Mouse (Mus musculus) adrenal gland, postnatal 4 days (tissue): ENCODE results near the gene Prr15l. TPM values are rescaled to one million over a fixed set of nuclear protein-coding genes. Genes with fewer than 3 reads are reported as not detected.
A peak's percentile ranks its signal among the peaks of the same experiment; 100 is the strongest.

Experiments used
- DNase-seq, 2 experiments: peaks; one replicate each; pipeline ENCODE4 v3.0.0; 2021 to 2022; ENCODE audit warnings: low spot score in 2 of 2, mixed read lengths in 2 of 2
- long read RNA-seq, 2 experiments: library from polyadenylated mRNA; stranded (forward); transcript quantifications; one replicate each; pipeline ENCODE4 v2.0.0; 2021
- total RNA-seq, 2 experiments: library from RNA; stranded (reverse); gene quantifications; 2 replicates each; pipeline ENCODE4 v1.2.3; 2021

Gene Prr15l
- total RNA-seq = 1 to 10 TPM in 1 of 2 experiments, under 1 TPM in 1; 0.28 to 7.8 TPM
- long read RNA-seq, experiment 1 = 0 reads
- long read RNA-seq, experiment 2, partial matches to known transcripts = 1 of 8 reads
- long read RNA-seq, experiment 2, other reads (novel, unspliced or antisense) = 0 of 8 reads

DNA sequence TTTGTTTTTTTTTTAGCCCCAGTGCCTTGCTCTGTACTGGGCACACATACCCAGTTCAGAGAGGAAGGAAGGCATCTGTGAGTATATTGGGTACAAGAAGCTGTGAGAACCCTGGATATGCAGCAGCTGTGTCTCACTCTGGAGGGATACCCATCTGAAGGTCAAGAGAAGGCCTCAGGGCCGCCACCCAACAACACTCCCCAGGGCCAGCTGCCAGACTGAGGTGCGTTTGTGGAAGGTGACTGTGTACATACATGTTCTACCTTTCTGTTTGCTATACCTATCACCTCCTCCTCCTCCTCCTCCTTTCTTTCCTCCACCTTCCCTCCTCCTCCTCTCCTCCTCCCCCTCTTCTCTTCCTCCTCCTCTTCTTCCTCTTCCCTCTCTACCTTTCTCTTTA lies at the start of gene Prr15l:
Gene Prr15l (plus strand): TSS at position 17 of the 400 bp plus-strand sequence.
- no peak for DNase-seq

DNA sequence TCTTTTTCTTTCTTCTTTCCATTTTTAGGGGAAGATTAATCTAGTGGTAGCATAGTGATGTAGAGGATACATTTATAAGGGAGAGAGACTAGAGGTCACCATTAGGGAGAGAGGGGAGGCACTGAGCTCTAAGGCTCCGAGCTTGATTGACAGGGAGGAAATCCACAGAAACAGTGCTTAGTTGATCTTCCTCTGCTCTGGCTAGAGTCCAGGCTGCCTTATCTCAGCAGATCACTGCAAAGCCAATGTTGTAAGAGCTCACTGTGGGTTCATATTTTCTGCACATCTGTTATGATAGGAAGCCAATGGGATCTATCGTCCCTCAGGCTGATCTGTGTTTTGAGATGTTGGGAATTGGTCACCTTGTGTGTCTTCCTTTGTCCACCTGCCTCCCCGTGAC lies 49.2 kb upstream of the Prr15l start:
- no peak for DNase-seq

DNA sequence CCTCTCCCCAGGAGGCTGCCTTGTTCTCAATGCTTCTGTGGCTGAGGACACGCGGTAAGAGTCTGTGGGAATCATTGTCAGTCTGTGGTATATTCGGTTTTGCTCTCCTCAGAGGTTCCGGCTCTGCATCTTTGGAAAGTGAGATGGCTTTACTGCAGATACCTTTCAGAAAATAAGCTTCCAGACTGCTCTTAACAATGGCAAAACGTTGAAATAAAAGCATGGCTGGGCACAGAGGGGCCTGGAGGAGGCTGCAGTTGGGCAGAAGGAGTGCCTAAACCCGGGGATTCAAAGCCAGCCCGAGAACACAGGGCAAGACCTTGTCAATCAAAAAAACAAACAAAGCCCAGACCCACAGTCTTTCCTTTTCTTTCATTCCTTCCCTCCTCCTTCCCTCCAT lies 48.5 kb upstream of the Prr15l start:
- no peak for DNase-seq

GRCm38 (mm10) chr11:96880296-96880695 lies 47.6 kb upstream of the Prr15l start:
- DNase-seq = no peak

GRCm38 (mm10) chr11:96885901-96886340 lies 42.0 kb upstream of the Prr15l start:
- no peak for DNase-seq

DNA sequence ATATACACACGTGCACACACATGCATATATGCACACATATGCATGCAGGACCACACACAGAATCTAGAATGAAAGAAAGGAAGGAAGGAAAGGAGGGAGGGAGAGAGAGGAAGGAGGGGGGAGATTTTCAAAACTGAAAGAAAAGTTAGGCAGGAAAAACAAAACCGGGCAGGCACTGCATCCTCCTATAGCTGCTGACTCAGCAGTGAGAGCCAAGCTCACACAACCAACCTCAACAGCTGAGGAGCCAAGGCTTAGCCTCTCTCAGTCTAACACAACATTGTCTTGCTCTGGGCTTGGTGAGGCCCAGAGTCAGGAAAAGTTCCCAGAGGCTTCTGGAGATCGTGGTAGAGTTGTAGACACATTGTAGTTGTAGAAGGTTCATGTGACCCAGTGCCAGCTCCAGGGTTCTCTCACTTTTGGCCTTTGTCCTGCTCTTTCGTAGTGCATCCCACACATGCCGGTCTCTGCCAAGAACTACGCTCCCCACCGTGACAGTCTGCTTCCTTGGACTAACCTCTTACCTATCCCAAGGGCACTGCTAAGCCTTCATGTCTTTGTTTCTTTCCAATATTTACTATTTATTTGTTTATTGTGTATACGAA lies 40.9 kb upstream of the Prr15l start:
- no peak for DNase-seq

GRCm38 (mm10) chr11:96891784-96892527 lies 35.9 kb upstream of the Prr15l start:
- DNase-seq = no peak

DNA sequence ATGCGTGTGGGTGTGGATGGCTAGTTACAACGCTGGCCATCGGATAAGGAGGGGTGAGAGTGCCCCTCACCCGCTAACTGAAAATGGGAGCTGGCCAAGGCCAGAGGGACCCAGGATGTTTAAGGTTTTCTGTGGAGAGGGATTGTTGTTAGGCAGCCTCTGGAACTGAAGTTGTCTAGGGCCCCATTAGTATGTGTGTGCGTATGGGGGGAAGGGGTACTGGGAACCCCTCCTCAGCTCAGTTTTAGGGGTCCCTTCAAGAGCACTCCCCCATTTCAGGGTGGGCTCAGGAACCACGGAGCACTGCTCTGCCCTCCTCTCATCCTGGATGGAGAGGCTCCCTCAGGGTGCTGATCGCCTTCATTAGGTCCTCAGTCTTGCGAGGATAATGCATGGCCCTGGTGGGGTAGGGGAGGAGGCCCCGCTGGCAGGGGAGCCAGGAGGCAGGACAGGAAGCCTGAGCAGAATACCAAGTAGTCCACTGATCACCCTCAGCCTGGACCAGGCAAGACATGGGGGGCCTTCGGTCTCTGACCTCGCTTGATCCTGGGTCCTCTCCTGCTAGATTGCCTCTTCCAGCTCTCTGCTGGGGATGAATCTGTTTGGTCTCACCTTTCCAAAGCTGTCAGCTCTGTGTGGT lies 34.6 kb upstream of the Prr15l start:
- no peak for DNase-seq

DNA sequence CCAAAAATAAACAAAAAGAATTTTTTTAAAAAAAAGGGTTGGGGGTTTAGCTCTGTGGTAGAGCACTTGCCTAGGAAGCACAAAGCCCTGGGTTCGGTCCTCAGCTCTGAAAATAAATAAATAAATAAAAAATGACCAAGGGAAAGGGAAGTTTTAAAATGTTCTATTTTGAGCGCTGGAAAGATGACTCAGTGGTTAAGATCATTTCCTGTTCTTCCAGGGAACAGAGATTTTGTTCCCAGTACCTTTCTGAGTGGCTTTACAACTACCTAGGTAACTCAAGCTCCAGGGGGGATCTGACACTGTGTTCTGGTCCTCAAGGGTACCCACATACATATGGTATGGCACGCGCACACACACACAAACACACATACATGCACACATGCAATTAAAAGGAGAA lies 32.0 kb upstream of the Prr15l start:
- no peak for DNase-seq

GRCm38 (mm10) chr11:96899449-96900306 lies 28.2 kb upstream of the Prr15l start:
- no peak for DNase-seq

- no peak for DNase-seq
Measured at GRCm38 (mm10) chr11:96901332-96901731, 26.6 kb upstream of the Prr15l start.

DNA sequence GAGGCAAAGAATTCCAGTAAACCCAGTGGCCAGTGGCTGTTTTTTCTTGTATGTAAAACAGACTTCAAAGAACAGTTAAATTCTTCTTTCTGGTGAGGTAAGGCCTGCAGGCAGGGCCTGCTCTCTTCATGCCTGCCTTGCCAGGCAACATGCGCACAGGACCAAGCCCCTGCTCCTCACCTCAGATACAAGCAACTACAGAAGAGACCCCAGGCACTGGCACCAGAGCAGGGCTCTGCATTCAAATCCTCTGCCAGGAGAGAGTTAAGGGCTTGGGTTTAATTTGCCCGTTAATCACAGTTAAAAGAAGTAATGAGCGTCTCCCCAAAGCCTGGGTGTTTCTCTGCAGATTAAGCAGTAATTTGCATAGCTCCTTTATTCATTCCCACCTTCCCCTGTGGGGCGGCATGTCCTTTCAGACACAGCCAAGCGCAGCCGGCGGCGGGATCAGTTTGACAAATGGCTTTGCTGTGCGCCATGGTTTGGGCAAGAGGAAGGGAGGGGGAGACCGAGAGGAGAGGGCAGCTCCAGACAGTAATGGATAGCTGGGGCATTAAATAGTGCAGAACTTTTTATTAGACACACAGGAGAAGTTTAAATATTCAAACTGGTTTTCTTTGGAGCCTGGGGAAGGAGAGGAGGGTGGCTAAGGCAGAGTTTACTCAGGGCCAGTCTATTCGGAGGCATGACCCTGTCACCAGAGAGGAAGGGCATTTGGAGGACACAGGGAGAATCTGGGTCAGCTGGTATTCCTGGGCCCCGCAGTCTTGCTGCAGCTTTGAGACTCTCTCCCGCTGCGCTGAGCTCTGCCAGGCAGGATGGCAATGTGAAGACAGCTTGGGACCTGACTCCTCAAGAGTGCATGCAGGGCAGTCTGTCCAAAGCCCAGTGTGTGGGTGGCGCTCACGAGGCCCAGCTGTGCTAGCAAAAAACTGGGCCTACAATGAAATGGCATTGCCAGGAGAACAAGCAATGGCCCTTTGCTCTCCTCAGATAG lies 25.0 kb upstream of the Prr15l start:
- DNase-seq = no peak

DNA sequence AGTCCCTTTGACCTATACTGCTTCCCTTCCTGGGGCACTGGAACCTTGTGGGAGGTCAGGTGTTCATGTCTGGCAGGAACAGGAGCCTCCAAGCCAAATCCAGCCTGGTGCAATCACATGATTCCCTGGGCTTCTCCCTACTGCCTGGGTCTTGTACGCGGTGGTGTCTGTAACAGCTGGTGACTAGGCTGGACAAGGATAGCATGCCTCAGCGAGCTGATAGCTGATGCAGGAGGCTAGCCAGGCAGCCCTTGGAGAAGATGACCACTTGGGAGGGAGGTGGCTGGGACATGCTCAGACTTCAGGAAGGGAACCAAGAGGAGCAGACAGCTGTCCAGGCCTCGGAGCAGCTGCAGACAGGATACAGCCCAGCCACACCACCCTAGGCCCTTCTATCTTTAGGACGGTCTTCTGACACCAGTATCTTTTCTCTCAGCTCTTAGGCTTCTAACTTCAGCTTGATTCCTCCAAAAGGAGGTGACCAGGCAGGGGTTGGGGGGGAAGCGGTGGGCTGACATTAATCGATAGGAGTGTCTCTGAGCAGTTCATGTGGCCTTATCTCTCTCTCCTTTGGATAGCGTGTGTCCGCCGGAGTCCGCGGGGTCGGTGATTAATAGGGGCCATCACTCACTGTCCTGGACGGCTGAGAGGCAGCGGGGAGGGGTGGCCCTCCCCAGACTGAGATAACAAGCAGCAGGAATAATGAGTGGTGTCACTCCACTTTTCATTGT lies 21.3 kb upstream of the Prr15l start:
- DNase-seq = no peak

DNA sequence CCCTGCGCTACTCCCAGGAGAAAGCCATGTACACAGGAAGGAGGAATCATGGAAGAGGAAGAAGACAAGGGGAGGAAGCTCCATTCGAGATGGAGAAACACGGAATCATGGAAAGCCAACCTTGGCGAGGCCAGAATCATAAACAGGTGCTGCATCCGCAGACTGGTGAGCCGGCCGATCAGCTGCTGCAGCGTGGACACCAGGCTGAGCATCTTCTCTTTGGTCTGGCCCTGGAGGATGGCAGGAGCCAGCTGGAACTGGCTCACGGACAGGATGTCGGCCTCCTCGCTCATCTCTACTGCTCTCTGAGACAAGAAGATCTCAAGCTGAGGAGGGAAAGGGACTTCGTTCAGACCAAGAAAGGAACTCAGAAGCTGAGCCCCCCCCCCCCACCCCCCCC lies 19.3 kb upstream of the Prr15l start:
- no peak for DNase-seq

- peak; percentile 30 to 60 for DNase-seq
Measured at GRCm38 (mm10) chr11:96910003-96910402, 17.9 kb upstream of the Prr15l start.

DNA sequence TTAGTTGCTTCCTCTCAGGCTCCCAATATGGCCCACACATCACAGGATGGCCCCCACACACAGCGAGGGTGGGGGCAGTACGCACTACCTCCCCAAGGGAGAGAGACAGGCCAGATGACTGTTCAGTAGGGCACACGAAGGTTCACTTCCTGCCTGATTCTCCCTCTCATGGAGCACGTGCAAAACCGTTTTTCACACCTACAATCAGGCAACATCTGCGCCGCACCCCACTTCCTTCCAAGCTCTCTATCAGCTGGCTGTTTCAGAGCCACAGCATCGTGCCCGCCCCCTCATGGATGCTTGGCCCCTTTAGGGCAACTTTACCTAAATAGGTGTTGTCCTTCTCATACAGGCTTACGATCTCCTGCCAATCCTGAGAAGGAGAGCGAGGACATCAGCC lies 15.2 kb upstream of the Prr15l start:
- DNase-seq = no peak

- peak; percentile 97 to 99 for DNase-seq
Measured at GRCm38 (mm10) chr11:96916044-96916884, 11.6 kb upstream of the Prr15l start, which contains the start of gene Cdk5rap3. Gene Cdk5rap3, minus strand, starts transcription at chr11:96916496.

DNA sequence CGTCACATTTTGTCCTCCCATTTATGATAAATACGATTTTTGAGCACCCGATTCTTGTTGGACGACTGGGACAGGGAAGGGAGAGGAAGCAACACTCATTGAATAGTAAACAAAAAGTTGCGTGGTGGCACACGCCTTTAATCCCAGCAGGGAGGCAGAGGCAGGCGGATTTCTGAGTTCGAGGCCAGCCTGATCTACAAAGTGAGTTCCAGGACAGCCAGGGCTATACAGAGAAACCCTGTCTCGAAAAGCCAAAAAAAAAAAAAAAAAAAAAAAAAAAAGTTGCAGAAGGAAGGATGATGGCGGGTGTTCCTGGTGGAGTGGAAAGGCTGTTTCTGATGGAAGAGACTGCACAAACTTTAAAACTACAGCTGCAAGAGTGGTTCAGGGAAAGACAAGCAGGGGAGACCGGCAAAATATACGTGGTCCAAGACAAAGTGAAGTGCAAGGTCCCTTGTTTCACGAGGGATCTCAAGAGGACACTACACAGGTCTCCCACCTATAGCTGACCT lies 11.0 kb upstream of the Prr15l start:
- no peak for DNase-seq
